Mouse (Mus musculus): ENCODE results near the gene Scn5a.

- no peak for TF ChIP-seq CHD1 (IDR thresholded peaks at IDR 0.05; ENCODE audit: low read depth, low read length)
- TF ChIP-seq ZC3H11A (IDR thresholded peaks at IDR 0.05; ENCODE audit: low read depth, low read length) = no peak
- no peak for TF ChIP-seq MAFK (IDR thresholded peaks at IDR 0.05; ENCODE audit: borderline replicate concordance, low read depth, low read length)
- no peak for TF ChIP-seq EP300 (IDR thresholded peaks at IDR 0.05; ENCODE audit: low read depth in 1 of 2, low read length in 2 of 2)
- TF ChIP-seq TBP (IDR thresholded peaks at IDR 0.05; ENCODE audit: low read depth, low read length) = no peak
- no peak for TF ChIP-seq HCFC1 (IDR thresholded peaks at IDR 0.05; ENCODE audit: low read depth, low read length)
- no peak for TF ChIP-seq CHD2 (IDR thresholded peaks at IDR 0.05; ENCODE audit: low read length)
- no peak for TF ChIP-seq CTCF (IDR thresholded peaks at IDR 0.05 in 2 of 3, conservative IDR thresholded peaks at IDR 0.05 in 1 of 3; ENCODE audit: control insufficient read depth in 1 of 3, insufficient read depth in 1 of 3, low read depth in 2 of 3, low read length in 3 of 3, poor library complexity in 1 of 3, severe bottlenecking in 1 of 3)
- no peak for TF ChIP-seq USF1 (IDR thresholded peaks at IDR 0.05; ENCODE audit: low read depth, low read length)
- no peak for TF ChIP-seq POLR2A (IDR thresholded peaks at IDR 0.05; ENCODE audit: control insufficient read depth in 1 of 2, insufficient read depth in 1 of 2, low read depth in 1 of 2, low read length in 2 of 2, poor library complexity in 1 of 2)
- TF ChIP-seq NELFE (IDR thresholded peaks at IDR 0.05; ENCODE audit: low read depth, low read length) = no peak
Measured at GRCm38 (mm10) chr9:119589592-119589991, 10.8 kb upstream of the Scn5a start.
